Mouse (Mus musculus): Measurements from ENCODE around the gene Capn6. TPM values are rescaled to one million over a fixed set of nuclear protein-coding genes. Genes with fewer than 3 reads are reported as not detected.

Gene Capn6
- 382 and 412 TPM in 2 replicates for polyA plus RNA-seq (2016; fragmentation: Nextera tagmentation; extraction: Ambion mirVana)

- peaks cover 22% of the 10 kb centered on the region for H3K4me1 ChIP-seq
- H3K9me3 ChIP-seq (replicated peaks): no peaks in the 10 kb centered on the region
- peaks cover 85% of the 10 kb centered on the region for H3K27me3 ChIP-seq (ENCODE audit: low read depth, poor library complexity, severe bottlenecking)
- H3K27ac ChIP-seq: peak within 1 kb of the TSS; percentile 86
- H3K4me3 ChIP-seq: peak within 1 kb of the TSS; percentile 55
- peak; percentile 70 for DNase-seq (ENCODE audit: low spot score)
- 17% methylated on average over 4 of the region's 4 CpGs for WGBS
- H3K36me3 ChIP-seq: no peaks in the 10 kb centered on the region
These were observed at the start of gene Capn6 for GRCm38 (mm10) chrX:143827212-143827611. Capn6 (minus strand) TSS chrX:143827414.

GRCm38 (mm10) chrX:143867129-143867664, 40.0 kb upstream of the Capn6 start:
- H3K27ac ChIP-seq: no peak overlapping the region
- H3K4me3 ChIP-seq: no peak overlapping the region
- no peaks in the 10 kb centered on the region for H3K9me3 ChIP-seq (replicated peaks)
- no peaks in the 10 kb centered on the region for H3K36me3 ChIP-seq
- WGBS: 89% methylated on average over 5 of the region's 5 CpGs
- no peaks in the 10 kb centered on the region for H3K4me1 ChIP-seq
- DNase-seq (ENCODE audit: low spot score): no peak
- peaks cover 84% of the 10 kb centered on the region for H3K27me3 ChIP-seq (ENCODE audit: low read depth, poor library complexity, severe bottlenecking)

GRCm38 (mm10) chrX:143851351-143851750, 24.1 kb upstream of the Capn6 start:
- WGBS: 40% methylated on average over 3 of the region's 3 CpGs
- H3K27me3 ChIP-seq (ENCODE audit: low read depth, poor library complexity, severe bottlenecking): peaks cover 86% of the 10 kb centered on the region
- no peaks in the 10 kb centered on the region for H3K36me3 ChIP-seq
- H3K4me1 ChIP-seq: peaks cover 15% of the 10 kb centered on the region; the same call in 1 of the 2 replicates
- H3K4me3 ChIP-seq: no peak overlapping the region
- peak; percentile 44 for DNase-seq (ENCODE audit: low spot score)
- peak overlapping the region; percentile 72 for H3K27ac ChIP-seq
- no peaks in the 10 kb centered on the region for H3K9me3 ChIP-seq (replicated peaks)

- 86% methylated on average over 3 of the region's 3 CpGs for WGBS
- H3K27me3 ChIP-seq (ENCODE audit: low read depth, poor library complexity, severe bottlenecking): peaks cover 87% of the 10 kb centered on the region
These were observed 22.8 kb upstream of the Capn6 start for GRCm38 (mm10) chrX:143849969-143850368.

GRCm38 (mm10) chrX:143846637-143847036, 19.4 kb upstream of the Capn6 start:
- DNase-seq (ENCODE audit: low spot score): no peak
- no peaks in the 10 kb centered on the region for H3K36me3 ChIP-seq
- 64% methylated on average over 3 of the region's 3 CpGs for WGBS
- peaks cover 8% of the 10 kb centered on the region; the same call in 1 of the 2 replicates for H3K4me1 ChIP-seq
- no peak overlapping the region for H3K27ac ChIP-seq
- H3K27me3 ChIP-seq (ENCODE audit: low read depth, poor library complexity, severe bottlenecking): peaks cover 67% of the 10 kb centered on the region
- no peak overlapping the region for H3K4me3 ChIP-seq
- no peaks in the 10 kb centered on the region for H3K9me3 ChIP-seq (replicated peaks)

More at GRCm38 (mm10) chrX:143849969-143850368, 22.8 kb upstream of the Capn6 start:
- Histone ChIP-seq H3K4me3 (no peak overlapping the region), H3K4me1 (peaks cover 15% of the 10 kb centered on the region; the same call in 1 of the 2 replicates), H3K36me3 (no peaks in the 10 kb centered on the region), H3K9me3 (replicated peaks) (no peaks in the 10 kb centered on the region), H3K27ac (peak overlapping the region; percentile 72)
- no peak for DNase-seq (ENCODE audit: low spot score)

- Histone ChIP-seq H3K27me3 (ENCODE audit: low read depth, poor library complexity, severe bottlenecking) (peaks cover 84% of the 10 kb centered on the region), H3K27ac (peak overlapping the region; percentile 86), H3K4me3 (peak overlapping the region; percentile 55), H3K4me1 (peaks cover 23% of the 10 kb centered on the region), H3K9me3 (replicated peaks) (no peaks in the 10 kb centered on the region), H3K36me3 (no peaks in the 10 kb centered on the region)
- 36% methylated on average over 4 of the region's 4 CpGs for WGBS
- peak; percentile 40 for DNase-seq (ENCODE audit: low spot score)
These were observed 693 bp downstream of the Capn6 start for GRCm38 (mm10) chrX:143826521-143826920.

GRCm38 (mm10) chrX:143818961-143819360, 8.3 kb downstream of the Capn6 start:
- WGBS: 91% methylated on average over 2 of the region's 2 CpGs
- H3K4me3 ChIP-seq: no peak overlapping the region
- no peak for DNase-seq (ENCODE audit: low spot score)

GRCm38 (mm10) chrX:143815948-143816347, 11.3 kb downstream of the Capn6 start:
- no peaks in the 10 kb centered on the region for H3K4me1 ChIP-seq
- H3K9me3 ChIP-seq (replicated peaks): no peaks in the 10 kb centered on the region
- DNase-seq (ENCODE audit: low spot score): no peak
- H3K27me3 ChIP-seq (ENCODE audit: low read depth, poor library complexity, severe bottlenecking): peaks cover 38% of the 10 kb centered on the region
- H3K27ac ChIP-seq: no peak overlapping the region
- peaks cover 79% of the 10 kb centered on the region for H3K36me3 ChIP-seq
- no peak overlapping the region for H3K4me3 ChIP-seq
- whole genome bisulfite sequencing: 79% methylated on average over 1 of the region's 1 CpGs

More at GRCm38 (mm10) chrX:143818961-143819360, 8.3 kb downstream of the Capn6 start:
- Histone ChIP-seq H3K9me3 (replicated peaks) (no peaks in the 10 kb centered on the region), H3K27ac (no peak overlapping the region), H3K4me1 (peaks cover 11% of the 10 kb centered on the region), H3K36me3 (peaks cover 55% of the 10 kb centered on the region), H3K27me3 (ENCODE audit: low read depth, poor library complexity, severe bottlenecking) (peaks cover 54% of the 10 kb centered on the region)

GRCm38 (mm10) chrX:143762556-143762955, 64.7 kb downstream of the Capn6 start:
- H3K27me3 ChIP-seq (ENCODE audit: low read depth, poor library complexity, severe bottlenecking): peaks cover 51% of the 10 kb centered on the region
- no peak overlapping the region for H3K27ac ChIP-seq
- H3K36me3 ChIP-seq: no peaks in the 10 kb centered on the region
- no peak overlapping the region for H3K4me3 ChIP-seq
- H3K9me3 ChIP-seq (replicated peaks): no peaks in the 10 kb centered on the region
- DNase-seq (ENCODE audit: low spot score): no peak
- H3K4me1 ChIP-seq: 0 out of 2 replicates have a peak, but pooled peaks cover 4% of the 10 kb centered on the region
- 78% methylated on average over 3 of the region's 3 CpGs for WGBS

Small RNAs within 50 kb of the gene (microRNA-seq; reads per million reads assigned to microRNA genes)
- gene Gm47298: not detected

Other genes starting within 250 kb of the Capn6 start
- gene Dcx, start 105.9 kb upstream of the Capn6 start, polyA plus RNA-seq (2016; fragmentation: Nextera tagmentation; extraction: Ambion mirVana): 11.0 and 15.4 TPM in 2 replicates

Data from limb, embryonic 10.5 days (tissue).